ENCODE assay signal across 11 mouse cellular contexts in the genomic region with DNA sequence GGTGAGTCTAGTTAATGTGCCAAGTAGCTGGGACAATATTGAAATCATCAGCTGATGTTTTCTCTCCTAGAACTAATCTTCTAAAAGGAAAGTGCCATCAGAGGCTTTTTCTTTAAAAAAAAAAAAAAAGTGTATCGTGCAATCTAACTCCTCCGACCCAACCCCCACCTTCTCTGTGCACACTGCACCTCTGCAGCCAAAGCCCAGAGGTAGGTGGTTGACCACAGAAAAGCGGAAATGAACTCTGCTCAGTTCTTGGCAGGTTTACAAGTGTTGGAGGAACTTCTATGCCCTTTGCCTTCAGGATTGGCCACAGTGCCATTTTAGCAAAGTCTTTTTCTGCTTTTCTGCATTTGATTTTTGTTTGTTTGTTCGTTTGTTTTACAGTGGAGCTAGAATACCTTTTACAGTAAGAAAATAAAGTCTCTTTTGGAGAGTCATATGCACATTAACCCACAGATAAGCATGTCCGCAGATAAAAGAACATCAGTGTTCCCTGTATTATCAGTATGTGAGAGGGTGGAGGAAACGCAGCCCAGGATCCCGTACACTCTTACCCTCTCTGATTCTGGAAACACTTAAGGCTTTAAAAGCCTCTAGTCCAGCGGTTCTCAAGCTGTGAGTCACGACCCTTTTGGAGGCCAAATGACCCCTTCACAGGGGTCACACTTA. TPM values are rescaled to one million over a fixed set of nuclear protein-coding genes. Genes with fewer than 3 reads are reported as not detected.
A peak's percentile ranks its signal among the peaks of the same experiment; 100 is the strongest.
DNase-seq lines count a peak whose midpoint lies in the region; ATAC-seq lines count a peak whose summit lies in the region.
"Had no signal": no experiment of that assay in that cellular context is flagged by ENCODE, and none has a peak within 500 bp of the region (broad histone marks: within the 10 kb centered on the region; RNA-seq: fewer than 3 reads in every experiment).

Gene Glipr1 (minus strand): TSS at position 88 of the 672 bp plus-strand sequence.

- no peak within 1 kb of the TSS for H3K27ac ChIP-seq in kidney, embryonic 16.5 days (ENCODE audit: low read length)
- no peak within 1 kb of the TSS for H3K27ac ChIP-seq in midbrain, embryonic 13.5 days
- H3K27ac ChIP-seq: embryonic facial prominence, embryonic 15.5 days; kidney, postnatal 0 days had no signal

- H3K27me3 ChIP-seq in kidney, embryonic 16.5 days (ENCODE audit: insufficient read depth, low read length) = no peaks in the 10 kb centered on the region
- H3K27me3 ChIP-seq in midbrain, embryonic 13.5 days = no peaks in the 10 kb centered on the region
- H3K27me3 ChIP-seq: embryonic facial prominence, embryonic 15.5 days had no signal

- no peak within 1 kb of the TSS for H3K9ac ChIP-seq in kidney, embryonic 16.5 days (replicated peaks; ENCODE audit: low read length)
- H3K9ac ChIP-seq in midbrain, embryonic 13.5 days (replicated peaks) = no peak within 1 kb of the TSS
- H3K9ac ChIP-seq: embryonic facial prominence, embryonic 15.5 days had no signal

- H3K4me1 ChIP-seq in kidney, embryonic 16.5 days (ENCODE audit: insufficient read depth, low read length) = no peaks in the 10 kb centered on the region
- no peaks in the 10 kb centered on the region for H3K4me1 ChIP-seq in midbrain, embryonic 13.5 days (replicated peaks)
- H3K4me1 ChIP-seq: embryonic facial prominence, embryonic 15.5 days had no signal

- WGBS in kidney, embryonic 16.5 days = 69% methylated on average over 9 of the region's 9 CpGs
- 79% methylated on average over 9 of the region's 9 CpGs for WGBS in midbrain, embryonic 13.5 days

- no peaks in the 10 kb centered on the region for H3K36me3 ChIP-seq in kidney, embryonic 16.5 days (ENCODE audit: insufficient read depth, low read length)
- no peaks in the 10 kb centered on the region for H3K36me3 ChIP-seq in midbrain, embryonic 13.5 days
- H3K36me3 ChIP-seq: embryonic facial prominence, embryonic 15.5 days had no signal

- no peak within 1 kb of the TSS for H3K4me3 ChIP-seq in kidney, embryonic 16.5 days (ENCODE audit: low read length)
- H3K4me3 ChIP-seq in midbrain, embryonic 13.5 days (replicated peaks) = no peak within 1 kb of the TSS
- H3K4me3 ChIP-seq: embryonic facial prominence, embryonic 15.5 days had no signal

- no peak for ATAC-seq in kidney, embryonic 16.5 days (ENCODE audit: low FRiP score, low TSS enrichment)
- peak; percentile 75 for ATAC-seq in megakaryocyte, adult 5-6 weeks (ENCODE audit: poor library complexity, severe bottlenecking)
- ATAC-seq in midbrain, embryonic 13.5 days = no peak

- H3K9me3 ChIP-seq in kidney, embryonic 16.5 days (ENCODE audit: low read length) = no peaks in the 10 kb centered on the region; the same call in 1 of the 2 replicates
- no peaks in the 10 kb centered on the region for H3K9me3 ChIP-seq in midbrain, embryonic 13.5 days
- H3K9me3 ChIP-seq: embryonic facial prominence, embryonic 15.5 days had no signal

- peak; percentile 52 for DNase-seq in kidney, adult 11 months
- peak; percentile 80 for DNase-seq in kidney, adult 9 months
- DNase-seq in thymus, postnatal 10 days (ENCODE audit: low spot score in 2 of 2) = peak; percentile 16 to 27
- no peak for DNase-seq in embryo, embryonic 10 days (ENCODE audit: low spot score)
- DNase-seq in layer of hippocampus, adult 18-20 months (ENCODE audit: low spot score in 2 of 2) = no peak
- DNase-seq: right cerebral cortex, adult 18-20 months had no signal

- H3K4me2 ChIP-seq in kidney, embryonic 16.5 days (replicated peaks; ENCODE audit: low read depth, low read length) = no peak within 1 kb of the TSS
- H3K4me2 ChIP-seq in midbrain, embryonic 13.5 days (replicated peaks) = no peak within 1 kb of the TSS
- H3K4me2 ChIP-seq: embryonic facial prominence, embryonic 15.5 days had no signal

RNA-seq across cellular contexts. Expression of gene Glipr1, which starts in this region (rescaled TPM):
- 1.4 and 2.7 TPM in 2 replicates for polyA plus RNA-seq in kidney, embryonic 16.5 days (2015; fragmentation: Nextera tagmentation; extraction: Ambion mirVana)
- 703 and 727 TPM in 2 replicates for total RNA-seq in megakaryocyte, adult 5-6 weeks (2015)
- 548 and 598 TPM in 2 replicates for total RNA-seq in megakaryocyte, adult 5-6 weeks (2017)
- polyA plus RNA-seq in midbrain, embryonic 13.5 days (2015; fragmentation: Nextera tagmentation; extraction: Ambion mirVana) = 0.36 and 0.45 TPM in 2 replicates
- total RNA-seq in layer of hippocampus, adult 18-20 months (2021) = 1 to 10 TPM in 1 of 2 experiments, under 1 TPM in 1; 0.81 to 1.8 TPM

Comparison
In these comparisons a context has a peak if more than half of its experiments do, and no peak if none do; other contexts are left out.
1. RNA of gene Glipr1 (total RNA-seq): 548 to 727 TPM in megakaryocyte, adult 5-6 weeks; 0.81 to 1.8 TPM in layer of hippocampus, adult 18-20 months; every median in the first group is over 100 times any median in the second.
2. DNase-seq: peak in kidney, adult 11 months (single experiment), kidney, adult 9 months (single experiment) and thymus, postnatal 10 days (2 of 2); none in embryo, embryonic 10 days (single experiment) and layer of hippocampus, adult 18-20 months (0 of 2).